Mouse (Mus musculus): ENCODE measurements around the gene Metrnl. TPM values are rescaled to one million over a fixed set of nuclear protein-coding genes. Genes with fewer than 3 reads are reported as not detected.

Metrnl gene
- polyA plus RNA-seq, 2 experiments, result 2.1 to 3.4 TPM

- Histone ChIP-seq H3K4me3 (ENCODE audit: insufficient read depth in 1 of 2, low read depth in 2 of 2, low read length in 2 of 2) (peak overlapping the region; percentile 49 to 57), H3K27me3 (ENCODE audit: control insufficient read depth, insufficient read depth, low read length) (peaks cover 31% of the 10 kb centered on the region), H3K9ac (replicated peaks) (no peak overlapping the region), H3K4me2 (ENCODE audit: low read depth) (peak overlapping the region; percentile 70), H3K4me1 (replicated peaks; ENCODE audit: control insufficient read depth in 2 of 2, insufficient read depth in 2 of 2, low read length in 1 of 2) (no peaks in the 10 kb centered on the region), H3K27ac (no peak overlapping the region), H3K9me3 (ENCODE audit: control insufficient read depth, low read length) (no peaks in the 10 kb centered on the region), H3K36me3 (replicated peaks; ENCODE audit: control insufficient read depth, insufficient read depth, low read depth) (no peaks in the 10 kb centered on the region)
- ATAC-seq (ENCODE audit: insufficient read depth), result no peak; the same call in 1 of the 2 replicates
- no peak for DNase-seq (ENCODE audit: low read depth in 3 of 3, low spot score in 3 of 3)
- no peak for TF ChIP-seq EP300 (IDR thresholded peaks at IDR 0.05; ENCODE audit: low read depth)
- no peak for TF ChIP-seq CTCF (IDR thresholded peaks at IDR 0.05; ENCODE audit: low read depth)
- WGBS (ENCODE audit: insufficient replicate concordance), result 2% methylated on average over 40 of the region's 40 CpGs
Measured at GRCm38 (mm10) chr11:121702895-121703618, 1.7 kb downstream of the Metrnl start.

GRCm38 (mm10) chr11:121703619-121704215, 2.4 kb downstream of the Metrnl start:
- Histone ChIP-seq H3K27ac (no peak overlapping the region), H3K4me1 (replicated peaks; ENCODE audit: control insufficient read depth in 2 of 2, insufficient read depth in 2 of 2, low read length in 1 of 2) (no peaks in the 10 kb centered on the region), H3K9me3 (ENCODE audit: control insufficient read depth, low read length) (no peaks in the 10 kb centered on the region), H3K27me3 (ENCODE audit: control insufficient read depth, insufficient read depth, low read length) (peaks cover 31% of the 10 kb centered on the region), H3K9ac (replicated peaks) (no peak overlapping the region), H3K4me3 (ENCODE audit: insufficient read depth in 1 of 2, low read depth in 2 of 2, low read length in 2 of 2) (peak overlapping the region; percentile 49 to 57), H3K4me2 (ENCODE audit: low read depth) (peak overlapping the region; percentile 70), H3K36me3 (replicated peaks; ENCODE audit: control insufficient read depth, insufficient read depth, low read depth) (no peaks in the 10 kb centered on the region)
- TF ChIP-seq CTCF (IDR thresholded peaks at IDR 0.05; ENCODE audit: low read depth) (no peak), EP300 (IDR thresholded peaks at IDR 0.05; ENCODE audit: low read depth) (no peak)
- 13% methylated on average over 16 of the region's 16 CpGs for WGBS (ENCODE audit: insufficient replicate concordance)
- ATAC-seq (ENCODE audit: insufficient read depth), result no peak
- no peak for DNase-seq (ENCODE audit: low read depth in 3 of 3, low spot score in 3 of 3)

- no peak overlapping the region for H3K27ac ChIP-seq
- no peaks in the 10 kb centered on the region for H3K36me3 ChIP-seq (replicated peaks; ENCODE audit: control insufficient read depth, insufficient read depth, low read depth)
- no peaks in the 10 kb centered on the region for H3K9me3 ChIP-seq (ENCODE audit: control insufficient read depth, low read length)
- ATAC-seq (ENCODE audit: insufficient read depth) (no peak), DNase-seq (ENCODE audit: low read depth in 3 of 3, low spot score in 3 of 3) (no peak)
- 20% methylated on average over 7 of the region's 7 CpGs for WGBS (ENCODE audit: insufficient replicate concordance)
- no peak overlapping the region for H3K9ac ChIP-seq (replicated peaks)
- peaks cover 31% of the 10 kb centered on the region for H3K27me3 ChIP-seq (ENCODE audit: control insufficient read depth, insufficient read depth, low read length)
- no peak overlapping the region for H3K4me3 ChIP-seq (ENCODE audit: insufficient read depth in 1 of 2, low read depth in 2 of 2, low read length in 2 of 2)
- H3K4me2 ChIP-seq (ENCODE audit: low read depth), result no peak overlapping the region
- TF ChIP-seq CTCF (IDR thresholded peaks at IDR 0.05; ENCODE audit: low read depth) (no peak), EP300 (IDR thresholded peaks at IDR 0.05; ENCODE audit: low read depth) (no peak)
- no peaks in the 10 kb centered on the region for H3K4me1 ChIP-seq (replicated peaks; ENCODE audit: control insufficient read depth in 2 of 2, insufficient read depth in 2 of 2, low read length in 1 of 2)
Measured at GRCm38 (mm10) chr11:121706521-121707005, 5.2 kb downstream of the Metrnl start.

- Histone ChIP-seq H3K4me3 (ENCODE audit: insufficient read depth in 1 of 2, low read depth in 2 of 2, low read length in 2 of 2) (no peak overlapping the region), H3K27me3 (ENCODE audit: control insufficient read depth, insufficient read depth, low read length) (peaks cover 5% of the 10 kb centered on the region), H3K36me3 (replicated peaks; ENCODE audit: control insufficient read depth, insufficient read depth, low read depth) (no peaks in the 10 kb centered on the region), H3K4me1 (replicated peaks; ENCODE audit: control insufficient read depth in 2 of 2, insufficient read depth in 2 of 2, low read length in 1 of 2) (no peaks in the 10 kb centered on the region), H3K27ac (no peak overlapping the region), H3K9ac (replicated peaks) (no peak overlapping the region), H3K9me3 (ENCODE audit: control insufficient read depth, low read length) (no peaks in the 10 kb centered on the region), H3K4me2 (ENCODE audit: low read depth) (no peak overlapping the region)
- DNase-seq (ENCODE audit: low read depth in 3 of 3, low spot score in 3 of 3) (no peak), ATAC-seq (ENCODE audit: insufficient read depth) (no peak)
- TF ChIP-seq EP300 (IDR thresholded peaks at IDR 0.05; ENCODE audit: low read depth) (no peak), CTCF (IDR thresholded peaks at IDR 0.05; ENCODE audit: low read depth) (no peak)
- 39% methylated on average over 4 of the region's 4 CpGs for WGBS (ENCODE audit: insufficient replicate concordance)
Measured at GRCm38 (mm10) chr11:121709278-121709677, 7.9 kb downstream of the Metrnl start.

GRCm38 (mm10) chr11:121710245-121710644, 8.9 kb downstream of the Metrnl start:
- Histone ChIP-seq H3K27ac (no peak overlapping the region), H3K4me3 (ENCODE audit: insufficient read depth in 1 of 2, low read depth in 2 of 2, low read length in 2 of 2) (no peak overlapping the region), H3K27me3 (ENCODE audit: control insufficient read depth, insufficient read depth, low read length) (no peaks in the 10 kb centered on the region; the same call in 1 of the 2 replicates), H3K4me1 (replicated peaks; ENCODE audit: control insufficient read depth in 2 of 2, insufficient read depth in 2 of 2, low read length in 1 of 2) (no peaks in the 10 kb centered on the region), H3K36me3 (replicated peaks; ENCODE audit: control insufficient read depth, insufficient read depth, low read depth) (no peaks in the 10 kb centered on the region), H3K9me3 (ENCODE audit: control insufficient read depth, low read length) (no peaks in the 10 kb centered on the region), H3K4me2 (ENCODE audit: low read depth) (no peak overlapping the region), H3K9ac (replicated peaks) (no peak overlapping the region)
- TF ChIP-seq EP300 (IDR thresholded peaks at IDR 0.05; ENCODE audit: low read depth), result no peak
- no peak for TF ChIP-seq CTCF (IDR thresholded peaks at IDR 0.05; ENCODE audit: low read depth)
- ATAC-seq (ENCODE audit: insufficient read depth) (no peak), DNase-seq (ENCODE audit: low read depth in 3 of 3, low spot score in 3 of 3) (no peak)
- 68% methylated on average over 5 of the region's 5 CpGs for WGBS (ENCODE audit: insufficient replicate concordance)
